Mouse (Mus musculus) urinary bladder, postnatal 14 days (tissue): ENCODE measurements at regions not wholly inside any gene's neighbourhood (a gene's known extent, or its start where the extent isn't known, plus 50 kb on each side); places are given as distances from the start of the nearest gene placed in this dataset.
A peak's percentile ranks its signal among the peaks of the same experiment; 100 is the strongest.

Experiments
- DNase-seq: peaks from one replicate; pipeline ENCODE4 v3.0.0; 2021; ENCODE audit warnings: low spot score

GRCm38 (mm10) chr2:174848981-174849681 lies 88.7 kb downstream of the Edn3 start:
- no peak for DNase-seq

DNA sequence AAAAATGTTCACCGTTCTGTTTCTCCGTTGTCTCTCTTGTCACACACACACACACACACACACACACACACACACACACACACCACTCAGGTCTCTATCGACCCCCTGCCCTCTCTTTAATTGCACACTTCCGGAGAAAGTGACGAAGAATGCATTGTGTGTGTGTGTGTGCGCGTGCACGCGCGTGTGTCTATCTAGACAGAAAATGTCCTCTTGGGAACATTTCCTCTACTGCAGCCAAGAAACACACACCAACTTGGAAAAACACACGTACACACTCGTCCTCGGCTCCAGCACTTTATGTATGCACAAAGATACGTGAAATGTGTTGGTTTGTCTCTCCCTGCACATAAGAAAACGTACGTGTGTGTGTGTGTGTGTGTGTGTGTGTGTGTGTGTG lies 90.4 kb downstream of the Edn3 start:
- DNase-seq: no peak

- DNase-seq: peak; percentile 70
These were observed 91.3 kb downstream of the Edn3 start for GRCm38 (mm10) chr2:174851525-174852330.

- peak; percentile 44 for DNase-seq
These were observed 93.4 kb downstream of the Edn3 start for GRCm38 (mm10) chr2:174853786-174854185.

DNA sequence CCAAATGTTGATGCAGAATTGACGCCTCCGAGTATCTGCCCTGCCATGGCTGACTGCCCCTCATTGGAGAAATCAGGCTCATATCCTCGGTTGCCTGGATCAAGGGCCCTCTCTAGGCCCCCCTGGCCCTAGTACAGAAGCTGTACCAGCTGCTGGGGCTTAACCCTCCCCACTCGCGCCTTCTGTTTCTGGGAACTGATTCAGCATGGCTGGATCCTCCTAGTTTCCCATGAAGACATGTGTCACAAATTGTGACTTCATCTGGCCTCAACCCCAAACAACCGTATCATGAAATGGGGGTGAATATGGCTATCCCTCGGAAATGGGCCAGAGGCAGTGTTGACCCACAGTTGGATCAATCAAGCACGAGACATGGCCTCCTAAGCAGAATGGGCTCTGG lies 95.1 kb downstream of the Edn3 start:
- no peak for DNase-seq

GRCm38 (mm10) chr2:174856135-174856534 lies 95.7 kb downstream of the Edn3 start:
- DNase-seq: no peak

- peak; percentile 73 for DNase-seq
These were observed 97.8 kb downstream of the Edn3 start for GRCm38 (mm10) chr2:174858011-174858834.

DNA sequence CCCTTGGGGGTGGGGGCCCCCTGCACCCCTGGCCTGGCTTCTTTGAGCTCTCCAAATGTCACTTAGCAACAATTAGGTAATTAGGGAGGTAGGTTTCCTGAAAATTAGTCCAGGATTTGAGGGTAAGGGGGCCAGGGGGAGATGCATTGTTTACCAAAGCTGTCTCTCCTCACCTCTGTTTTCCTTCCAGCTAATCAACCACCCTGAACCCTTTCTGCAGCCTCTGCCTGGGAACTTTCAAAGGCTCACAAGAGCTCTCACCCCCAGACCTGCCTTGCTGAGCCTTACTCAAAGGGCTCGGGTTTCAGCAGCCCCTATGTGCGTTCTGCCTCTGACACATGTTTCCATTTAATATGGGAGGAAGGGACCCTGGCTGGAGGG lies 98.4 kb downstream of the Edn3 start:
- no peak for DNase-seq

GRCm38 (mm10) chr2:174859533-174859932 lies 99.1 kb downstream of the Edn3 start:
- no peak for DNase-seq

DNA sequence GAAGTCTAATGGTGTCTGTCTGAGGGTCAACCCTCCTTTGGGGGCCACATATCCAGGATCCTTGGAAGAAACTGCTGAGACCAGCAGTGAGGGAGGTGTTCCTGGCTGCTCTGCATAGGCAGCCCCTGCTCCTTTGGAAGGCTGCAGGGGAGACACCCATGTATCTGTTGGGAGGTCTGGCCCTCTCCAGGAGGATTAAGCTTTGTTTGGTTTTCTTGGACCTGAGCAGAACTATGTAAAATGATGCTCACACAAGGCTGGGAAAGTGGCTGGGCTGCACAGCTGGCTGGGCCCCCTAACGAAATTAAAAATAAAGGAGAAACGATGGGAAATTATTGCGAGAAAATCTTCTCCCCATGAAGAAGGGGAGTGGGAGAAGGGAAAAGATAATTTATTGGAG lies 104.2 kb downstream of the Edn3 start:
- DNase-seq: no peak

DNA sequence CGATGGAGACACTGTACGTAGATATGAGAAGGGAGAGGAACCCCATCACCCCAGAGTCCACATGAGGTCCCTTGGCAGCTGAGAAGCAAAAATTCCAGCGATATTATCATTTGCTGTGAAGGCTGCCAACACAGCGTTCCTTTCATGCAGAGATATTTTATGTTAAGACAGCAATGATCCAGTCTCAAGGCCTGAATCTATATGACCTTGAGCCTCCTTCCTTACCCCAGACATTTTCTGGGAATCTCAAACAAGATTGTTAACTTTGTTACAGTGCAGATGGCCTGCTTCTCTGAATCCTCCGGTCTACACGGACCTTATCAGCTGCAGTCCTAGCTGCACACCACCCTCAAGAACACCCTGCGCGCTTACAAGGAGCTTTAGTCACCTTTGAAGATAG lies 106.1 kb downstream of the Edn3 start:
- no peak for DNase-seq

DNA sequence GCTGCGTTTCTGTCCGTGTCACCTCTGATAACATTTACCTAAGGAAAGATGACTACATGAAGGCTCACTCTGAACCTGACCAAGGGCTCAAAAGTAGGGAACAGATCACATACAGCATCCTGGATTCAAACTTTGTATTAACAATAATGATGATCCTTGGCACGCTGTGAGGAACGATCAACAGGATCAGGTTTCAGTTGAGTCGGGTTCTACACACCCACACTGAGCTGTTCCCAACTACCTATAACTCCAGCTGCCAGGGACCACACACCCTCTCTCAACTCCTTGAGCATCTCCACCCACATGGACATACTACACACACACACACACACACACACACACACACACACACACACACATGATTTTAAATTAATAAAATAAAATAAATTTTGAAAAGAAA lies 107.0 kb downstream of the Edn3 start:
- DNase-seq: no peak

DNA sequence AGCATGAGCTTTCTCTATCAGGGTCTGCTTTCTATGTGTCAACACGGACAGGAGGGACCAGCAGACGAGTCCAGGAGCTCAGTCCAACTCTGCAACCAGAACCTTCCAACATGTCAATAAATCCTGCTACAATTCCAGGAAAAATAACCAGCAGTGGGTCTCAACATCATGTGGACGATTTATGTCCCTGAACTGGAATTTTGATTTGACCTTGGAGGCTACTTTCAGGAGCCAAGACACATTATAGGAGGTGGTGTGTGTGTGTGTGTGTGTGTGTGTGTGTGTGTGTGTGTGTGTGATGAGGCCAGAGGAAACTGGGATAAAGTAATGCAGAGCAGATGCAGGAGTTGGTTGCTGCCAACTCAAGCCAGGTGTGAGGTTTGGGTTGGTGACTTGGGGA lies 107.8 kb downstream of the Edn3 start:
- DNase-seq: no peak

GRCm38 (mm10) chr2:174868743-174869369 lies 108.4 kb downstream of the Edn3 start:
- peak; percentile 48 for DNase-seq

- DNase-seq: no peak
These were observed 109.9 kb downstream of the Edn3 start for GRCm38 (mm10) chr2:174870284-174870683.

GRCm38 (mm10) chr2:174871225-174871624 lies 110.8 kb downstream of the Edn3 start:
- no peak for DNase-seq

GRCm38 (mm10) chr2:174871844-174872243 lies 111.4 kb downstream of the Edn3 start:
- no peak for DNase-seq

DNA sequence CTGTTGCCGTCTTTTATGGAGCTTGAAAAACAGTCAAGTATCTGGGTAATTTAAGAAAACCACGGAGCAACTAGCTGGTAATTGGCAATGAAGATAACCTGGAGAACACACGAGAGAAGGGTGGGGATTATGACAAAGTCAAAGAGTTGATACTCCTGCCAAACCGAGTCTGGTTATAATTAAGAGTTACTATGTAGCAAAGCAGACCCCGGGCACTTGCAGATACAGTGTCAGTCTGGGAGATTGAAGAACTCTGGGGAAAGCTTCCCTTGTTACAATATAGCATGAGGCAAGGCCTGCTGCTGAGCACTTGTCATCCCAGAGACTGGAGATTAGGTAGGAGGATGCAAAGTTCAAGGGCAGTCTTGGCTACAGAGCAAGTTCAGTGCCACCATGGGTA lies 116.5 kb downstream of the Edn3 start:
- no peak for DNase-seq

DNA sequence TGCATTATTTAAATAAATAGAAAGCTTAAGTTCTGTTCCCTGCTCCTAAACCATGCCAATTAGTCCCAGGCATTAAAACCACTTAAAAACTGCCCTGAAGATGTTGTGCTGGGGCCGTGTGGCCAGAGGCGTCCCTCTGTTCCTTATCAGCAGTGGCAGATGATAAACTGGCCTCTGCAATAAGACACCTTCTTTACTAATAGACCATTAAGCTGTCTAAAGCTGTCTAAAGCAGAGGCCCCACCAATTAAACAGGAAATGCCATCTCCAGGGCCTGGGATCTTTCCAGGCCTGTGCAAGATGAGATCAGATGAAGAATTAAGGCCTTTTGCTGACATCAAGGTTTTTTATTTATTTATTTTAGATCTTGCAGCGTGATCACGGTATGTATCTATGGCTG lies 118.6 kb downstream of the Edn3 start:
- no peak for DNase-seq

DNA sequence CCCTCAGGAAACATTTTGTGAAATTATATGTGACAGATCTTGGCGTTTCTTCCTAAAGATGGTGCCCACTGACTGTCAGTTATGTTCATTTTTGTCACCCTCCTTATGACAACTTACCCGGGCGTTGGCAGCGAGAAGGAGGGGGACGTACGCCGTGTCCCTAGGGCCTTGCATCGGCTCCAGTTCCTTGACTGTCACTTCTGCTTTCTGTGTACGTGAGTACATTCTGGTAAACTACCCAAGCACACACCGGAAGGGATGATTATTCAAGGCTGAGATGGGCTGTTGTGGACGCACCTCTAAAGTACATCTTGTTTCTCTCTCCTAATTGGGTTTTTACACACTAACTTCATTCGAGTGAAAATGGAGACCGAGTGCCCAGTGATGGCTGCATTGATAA lies 120.2 kb downstream of the Edn3 start:
- DNase-seq: no peak

DNA sequence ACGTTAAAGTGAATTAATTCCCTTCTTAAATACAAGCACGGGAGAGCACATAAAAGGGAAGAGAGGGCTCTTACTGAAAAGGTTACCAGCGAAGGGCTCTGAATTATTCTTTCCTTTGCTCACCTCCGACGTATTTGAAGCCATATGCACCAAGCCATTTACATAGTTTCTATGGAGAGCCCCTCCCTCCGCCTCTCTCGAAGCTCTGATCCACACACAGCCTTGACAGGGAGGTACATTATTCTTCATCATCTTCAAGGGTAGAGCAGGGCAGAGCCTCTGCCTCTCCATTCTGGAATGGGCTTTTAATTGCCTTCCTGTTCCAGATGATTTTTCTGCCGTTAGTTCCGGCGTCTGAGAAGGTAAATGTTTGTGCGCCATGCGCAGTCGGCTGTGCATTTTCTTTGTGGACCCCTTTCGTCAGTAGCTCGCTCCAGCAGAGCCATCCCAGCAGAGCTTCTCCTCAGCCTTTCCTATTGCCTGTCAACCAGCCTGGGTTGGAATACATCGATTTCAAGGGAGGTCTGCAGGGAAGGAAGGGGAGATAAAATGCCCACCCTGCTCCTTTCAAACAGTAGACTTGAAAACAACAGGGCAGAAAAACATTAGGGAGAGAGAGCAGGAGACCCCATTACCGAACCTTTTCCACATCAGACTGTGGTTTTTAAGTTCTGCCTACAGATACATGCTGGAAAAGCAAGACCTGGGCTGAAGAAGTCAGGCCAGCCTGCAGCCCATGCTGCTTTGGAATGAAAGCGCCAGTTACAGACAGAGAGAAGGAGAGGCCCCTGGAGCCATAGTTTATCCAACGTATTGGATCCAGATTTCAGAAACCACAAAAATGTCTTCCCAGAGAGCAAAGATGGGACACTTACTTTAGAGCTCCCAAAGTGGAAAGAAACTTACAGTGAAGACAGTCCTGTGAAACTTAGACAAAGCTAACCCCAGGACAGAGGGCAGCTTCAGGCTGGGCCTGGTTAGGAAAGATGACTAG lies 124.1 kb downstream of the Edn3 start:
- no peak for DNase-seq
